Mouse (Mus musculus) gastrocnemius, adult 2 months (tissue): ENCODE results near the gene Marc1. TPM values are rescaled to one million over a fixed set of nuclear protein-coding genes. Genes with fewer than 3 reads are reported as not detected.

ENCODE experiments used
- DNase-seq: peaks from one replicate; pipeline ENCODE4 v3.0.0; 2022
- H3K27ac ChIP-seq: fragments of 200-600 bp; 2 replicates; pipeline ENCODE4 v1.8.1; 2022; ENCODE audit warnings: mild to moderate bottlenecking
- H3K4me3 ChIP-seq: fragments of 200-600 bp; 2 replicates; pipeline ENCODE4 v1.8.1; 2022; ENCODE audit warnings: mild to moderate bottlenecking, moderate library complexity
- CTCF ChIP-seq: fragments of 200-600 bp; IDR thresholded peaks from 2 replicates; pipeline ENCODE4 v1.8.1; 2022; ENCODE audit warnings: antibody characterized with exemption, mild to moderate bottlenecking, moderate library complexity
- intact Hi-C: fragments of 180-260 bp; cut with DNase I; formaldehyde crosslinking; loops from one replicate; pipeline ENCODE4 v1.15.1; 2025
- long read RNA-seq, 2 experiments: library from polyadenylated mRNA; stranded (forward); transcript quantifications; one replicate each; pipeline ENCODE4 v2.0.0; 2021
- total RNA-seq, 2 experiments: library from RNA; stranded (reverse); gene quantifications; 2 replicates each; pipeline ENCODE4 v1.2.3; 2021

The Marc1 gene
- total RNA-seq, result not detected
- long read RNA-seq, experiment 1, result 0 reads
- long read RNA-seq, experiment 2, partial matches to known transcripts, result 0 of 1 reads
- long read RNA-seq, experiment 2, other reads (novel, unspliced or antisense), result 0 of 1 reads

DNA sequence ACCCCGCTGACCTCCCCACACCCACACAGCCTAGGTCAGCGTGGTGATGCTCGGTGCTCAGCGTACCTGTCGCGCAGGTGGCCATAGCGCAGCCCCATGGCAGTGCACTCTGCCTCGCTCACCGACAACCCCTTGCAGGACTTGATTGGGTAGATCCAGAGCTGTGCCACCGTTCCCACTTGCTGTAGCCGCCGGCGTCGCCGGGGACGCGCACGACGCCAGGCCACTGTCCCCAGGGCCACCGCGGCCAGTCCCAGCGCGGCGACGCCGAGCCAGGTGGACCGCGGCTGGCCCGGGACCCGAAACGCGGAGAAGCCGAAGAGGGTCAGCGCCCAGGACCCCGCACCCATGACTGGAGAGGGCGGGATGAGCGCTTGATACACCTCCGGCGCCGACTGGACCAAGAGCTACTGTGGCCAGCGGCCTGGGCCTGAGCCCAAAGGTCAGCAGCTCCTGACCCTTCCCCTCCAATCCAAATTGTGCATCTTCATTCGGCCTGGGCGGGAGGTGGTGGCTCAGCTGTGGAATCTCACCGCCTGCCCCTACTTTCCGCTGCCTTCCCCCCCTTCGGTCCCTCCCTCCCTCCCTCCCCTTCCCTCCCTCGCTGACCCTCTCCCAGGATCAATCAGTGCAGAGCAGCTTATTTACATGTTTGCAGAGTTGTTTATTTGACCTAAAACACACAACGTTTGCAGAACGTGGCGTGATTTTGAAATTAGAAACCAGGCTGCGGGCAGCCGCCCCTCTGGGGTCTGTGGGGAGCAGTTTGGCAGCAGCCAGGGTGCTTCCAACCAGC lies at the start of gene Marc1:
Gene Marc1, minus strand, starts transcription at position 534 of the 796 bp plus-strand sequence.
- Histone ChIP-seq H3K4me3 (peak within 1 kb of the TSS; percentile 56), H3K27ac (no peak within 1 kb of the TSS)
- no peak for TF ChIP-seq CTCF
- DNase-seq, result no peak
- intact Hi-C loops, result no loop called here

DNA sequence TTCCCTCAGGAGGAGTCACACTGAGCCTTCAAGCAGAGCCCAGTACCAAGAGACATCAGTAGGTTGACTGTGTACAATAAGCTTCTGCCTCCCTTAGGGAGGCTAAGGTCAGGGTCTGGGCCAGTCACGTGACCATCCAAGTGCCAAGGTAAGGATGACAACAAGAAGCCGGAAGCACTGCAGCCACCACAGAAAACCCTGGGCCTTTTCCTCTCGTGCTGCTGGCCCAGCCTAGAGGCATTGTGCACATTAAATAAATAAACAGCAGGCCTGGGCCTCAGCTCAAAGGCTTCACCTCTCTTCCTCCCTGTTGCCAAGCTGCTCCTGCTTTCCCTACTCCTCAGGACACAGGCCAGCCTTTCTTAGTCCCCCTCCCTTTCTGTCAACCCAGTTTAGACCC lies 49.2 kb upstream of the Marc1 start:
- TF ChIP-seq CTCF, result no peak
- H3K27ac ChIP-seq, result peak overlapping the region; percentile 62
- H3K4me3 ChIP-seq, result no peak overlapping the region
- intact Hi-C loops, result no loop called here
- DNase-seq, result no peak

DNA sequence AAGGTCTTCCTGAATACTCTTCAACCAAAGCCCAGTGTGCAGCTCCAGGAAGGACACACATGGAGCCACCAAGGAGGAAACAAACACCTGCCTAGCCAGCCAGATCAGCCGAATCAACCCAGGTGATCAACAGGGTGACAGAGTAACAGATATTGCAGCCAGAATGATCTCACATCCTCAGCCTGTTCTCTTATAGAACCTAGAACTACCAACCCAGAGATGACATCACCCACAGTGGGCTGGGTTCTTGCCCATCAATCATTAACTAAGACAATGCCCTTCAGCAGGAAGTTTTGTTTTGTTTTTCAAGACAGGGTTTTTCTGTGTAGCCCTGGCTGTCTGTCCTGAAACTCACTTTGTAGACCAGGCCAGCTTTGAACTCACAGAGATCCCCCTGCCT lies 47.1 kb upstream of the Marc1 start:
- Histone ChIP-seq H3K4me3 (no peak overlapping the region), H3K27ac (no peak overlapping the region)
- DNase-seq, result no peak
- intact Hi-C loops, result no loop called here
- TF ChIP-seq CTCF, result no peak

GRCm38 (mm10) chr1:184857216-184857615 lies 46.1 kb upstream of the Marc1 start:
- intact Hi-C loops, result no loop called here
- Histone ChIP-seq H3K27ac (no peak overlapping the region), H3K4me3 (no peak overlapping the region)
- no peak for DNase-seq
- no peak for TF ChIP-seq CTCF

DNA sequence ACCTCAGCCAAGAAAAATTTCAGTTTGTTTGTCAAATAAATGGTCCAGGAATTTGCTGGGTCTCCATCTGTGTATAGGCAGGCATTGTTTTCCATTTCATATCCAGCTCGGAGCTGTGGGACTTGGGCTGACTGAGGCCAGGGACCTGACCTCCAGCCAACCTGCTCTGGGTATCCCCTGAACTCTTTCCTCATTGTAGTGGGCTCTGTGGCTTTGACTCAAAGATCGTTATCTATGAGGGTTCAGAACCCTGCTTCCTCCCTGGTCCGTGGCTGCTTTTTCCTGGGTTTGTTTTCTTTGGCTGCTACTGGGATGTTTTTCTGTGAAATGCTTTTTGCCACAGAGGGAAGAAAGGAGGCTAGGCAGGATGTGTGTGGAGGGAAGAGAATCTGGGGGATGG lies 42.8 kb upstream of the Marc1 start:
- peak overlapping the region; percentile 82 for H3K27ac ChIP-seq
- peak overlapping the region; percentile 64 for H3K4me3 ChIP-seq
- TF ChIP-seq CTCF, result no peak
- intact Hi-C loops, result loop anchor here (2.0 kb wide), 3 partner anchors 29 to 341 kb away; partner anchors contain the start of gene C130074G19Rik
- no peak for DNase-seq

DNA sequence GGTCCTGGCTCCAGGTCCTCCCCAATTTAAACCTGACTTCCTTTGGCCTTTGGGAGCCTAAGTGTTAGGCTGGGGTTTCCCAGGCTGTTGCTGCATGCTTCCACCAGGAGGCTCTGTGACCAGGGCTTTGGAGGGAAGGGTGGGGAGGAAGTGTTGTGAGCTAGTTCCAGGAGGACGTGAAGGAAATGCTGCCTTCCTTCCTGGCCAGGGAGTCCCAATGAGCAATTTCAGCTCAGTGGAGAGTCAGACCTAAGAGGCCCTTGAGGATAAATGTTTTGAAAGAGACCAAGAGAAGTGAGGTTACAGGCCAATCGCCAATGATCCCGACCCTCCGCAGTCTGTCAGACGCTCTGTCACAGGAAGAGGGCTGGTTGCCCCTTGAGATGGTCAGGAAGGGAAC lies 42.2 kb upstream of the Marc1 start:
- intact Hi-C loops, result loop anchor here (2.0 kb wide), 3 partner anchors 29 to 341 kb away; partner anchors contain the start of gene C130074G19Rik
- peak; percentile 85 for DNase-seq
- Histone ChIP-seq H3K4me3 (peak overlapping the region; percentile 64), H3K27ac (peak overlapping the region; percentile 82)
- peak; percentile 92; the same call in 1 of the 2 replicates for TF ChIP-seq CTCF

- DNase-seq, result peak; percentile 81
- TF ChIP-seq CTCF, result peak; percentile 75
- peak overlapping the region; percentile 62 for H3K4me3 ChIP-seq
- peak overlapping the region; percentile 82 for H3K27ac ChIP-seq
- intact Hi-C loops, result loop anchor here (2.0 kb wide), 3 partner anchors 27 to 343 kb away; partner anchors contain the start of gene C130074G19Rik
These were observed 40.9 kb upstream of the Marc1 start for GRCm38 (mm10) chr1:184851741-184852618.

- peak; percentile 14 for DNase-seq
- Histone ChIP-seq H3K4me3 (peak overlapping the region; percentile 62), H3K27ac (peak overlapping the region; percentile 82)
- intact Hi-C loops, result no loop called here
- no peak for TF ChIP-seq CTCF
These were observed 40.1 kb upstream of the Marc1 start for GRCm38 (mm10) chr1:184851166-184851565.

DNA sequence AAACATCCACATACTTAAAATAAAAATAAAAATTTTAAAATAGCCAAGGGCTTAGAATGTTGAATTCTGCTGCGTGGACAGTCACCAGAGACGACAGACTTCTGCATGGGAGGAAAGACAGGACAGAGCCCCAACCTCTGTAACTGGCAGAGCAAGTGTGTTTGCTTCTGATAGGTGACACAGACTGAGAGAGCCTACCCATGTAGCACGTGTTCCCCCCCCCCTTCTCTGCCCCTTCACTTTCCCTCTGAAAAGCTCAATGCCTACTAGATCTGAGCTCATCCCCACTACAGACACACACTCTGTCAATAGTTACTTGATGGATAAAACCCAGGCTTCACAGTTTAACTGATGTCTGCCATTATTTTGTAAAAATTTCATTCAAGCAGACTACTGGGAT lies 35.9 kb upstream of the Marc1 start:
- H3K4me3 ChIP-seq, result no peak overlapping the region
- no peak for TF ChIP-seq CTCF
- intact Hi-C loops, result no loop called here

GRCm38 (mm10) chr1:184846092-184846750 lies 35.1 kb upstream of the Marc1 start, which contains the start of gene Marc2:
Gene Marc2 (minus strand): TSS chr1:184846451.
- Histone ChIP-seq H3K4me3 (peak within 1 kb of the TSS; percentile 80), H3K27ac (peak within 1 kb of the TSS; percentile 98)
- peak; percentile 53 for DNase-seq
- no peak for TF ChIP-seq CTCF
- intact Hi-C loops, result no loop called here

More for the DNA sequence above, 35.9 kb upstream of the Marc1 start:
- DNase-seq, result no peak
- no peak overlapping the region for H3K27ac ChIP-seq

GRCm38 (mm10) chr1:184845111-184846071 lies 34.3 kb upstream of the Marc1 start:
- intact Hi-C loops, result loop anchor here (2.0 kb wide), 1 partner anchor 21 kb away; no protein-coding TSS in a partner anchor
- Histone ChIP-seq H3K4me3 (peak overlapping the region; percentile 80), H3K27ac (peak overlapping the region; percentile 98)
- TF ChIP-seq CTCF, result no peak
- DNase-seq, result peak; percentile 96
